Mouse (Mus musculus) urinary bladder, postnatal 36 days (tissue): Measurements from ENCODE around the gene Syvn1.

Source experiments
- DNase-seq, 2 experiments: peaks; one replicate each; pipeline ENCODE4 v3.0.0; 2022; ENCODE audit warnings: low spot score in 2 of 2, mixed read lengths in 1 of 2

Syvn1 gene

DNA sequence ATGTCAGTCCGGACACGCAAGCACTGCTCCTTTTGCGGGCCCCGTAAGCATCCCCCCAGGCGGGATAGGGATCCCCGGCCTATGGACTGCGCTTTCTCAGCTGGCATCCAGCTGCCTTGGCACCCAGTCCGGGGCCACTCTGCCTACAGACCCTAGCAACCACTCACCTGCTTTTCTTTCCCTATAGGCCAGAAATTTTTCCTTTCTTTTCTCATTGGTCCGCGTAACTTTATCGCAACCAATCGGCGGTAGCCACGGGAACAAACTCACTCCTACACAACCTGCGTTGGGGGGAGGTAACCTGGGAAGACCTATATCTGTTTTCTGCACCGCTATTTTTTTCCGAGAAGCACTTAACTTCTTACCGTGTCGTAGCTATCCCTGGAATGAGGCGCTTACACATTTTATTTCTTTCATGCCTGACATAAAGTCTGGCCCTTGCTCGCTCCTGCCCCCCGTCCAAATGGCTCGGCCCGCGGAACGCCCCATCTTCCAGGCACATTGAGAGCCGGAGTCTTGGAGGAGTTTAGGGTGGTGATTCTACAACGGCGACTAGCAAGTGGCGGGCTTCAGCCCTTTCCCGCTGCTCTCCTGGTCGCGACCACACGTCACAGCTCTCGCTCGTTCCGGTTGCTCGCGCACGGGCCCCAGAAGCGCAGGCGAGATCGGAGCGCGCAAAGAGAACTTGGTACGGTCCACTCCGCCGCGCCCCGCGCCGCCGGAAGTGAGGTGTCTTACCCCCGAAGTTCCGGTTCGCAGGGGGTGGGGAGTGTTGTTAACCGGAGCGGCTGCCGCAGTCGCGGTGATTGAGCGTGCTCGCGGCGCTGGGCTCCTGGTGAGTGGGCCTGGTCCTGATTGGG, at the start of gene Syvn1:
TSS of gene Syvn1 (plus strand) at position 283 of the 860 bp plus-strand sequence.
- peak; percentile 89 for DNase-seq

DNA sequence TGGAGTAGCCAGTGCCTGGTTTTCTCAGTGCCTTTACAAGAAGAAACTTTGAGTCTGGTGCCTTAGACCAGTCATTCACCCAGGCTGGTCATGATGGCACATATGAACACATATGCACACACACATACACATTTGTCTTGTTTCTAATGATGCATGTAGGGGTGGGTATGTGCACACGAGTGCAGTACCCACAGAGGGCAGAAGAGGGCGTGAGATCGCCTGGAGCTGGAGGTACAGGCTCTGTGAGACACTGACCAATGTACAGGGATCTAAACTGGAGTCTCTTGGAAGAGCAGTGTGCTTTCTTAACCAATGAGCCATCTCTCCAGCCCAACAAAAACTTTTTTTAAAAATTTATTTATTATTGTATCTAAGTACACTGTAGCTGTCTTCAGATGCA, 48.2 kb upstream of the Syvn1 start:
- no peak for DNase-seq

GRCm38 (mm10) chr19:5999969-6000368, 46.4 kb upstream of the Syvn1 start:
- peak in 1 of 2 experiments; percentile 38 for DNase-seq

DNA sequence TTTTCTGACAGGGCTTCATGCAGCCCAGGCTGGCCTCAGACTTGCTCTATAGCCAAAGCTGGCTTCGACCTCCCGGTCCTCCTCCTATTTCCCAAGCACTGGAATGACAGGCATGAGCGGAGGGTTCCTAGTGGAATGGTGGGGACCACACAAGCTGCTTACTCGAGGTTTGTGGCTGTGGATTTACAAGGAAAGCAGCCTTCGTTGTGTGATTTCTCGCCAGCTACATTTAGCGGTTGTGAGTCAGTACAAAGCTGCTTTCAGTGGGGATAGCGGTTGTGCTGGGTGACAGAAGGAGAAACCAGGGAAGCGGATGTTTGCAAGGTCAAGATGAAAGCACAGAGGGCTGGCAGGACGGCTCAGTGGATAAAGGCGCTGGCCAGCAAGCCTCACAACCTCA, 40.8 kb upstream of the Syvn1 start:
- DNase-seq: no peak

GRCm38 (mm10) chr19:6007013-6007412, 39.4 kb upstream of the Syvn1 start:
- DNase-seq: no peak

DNA sequence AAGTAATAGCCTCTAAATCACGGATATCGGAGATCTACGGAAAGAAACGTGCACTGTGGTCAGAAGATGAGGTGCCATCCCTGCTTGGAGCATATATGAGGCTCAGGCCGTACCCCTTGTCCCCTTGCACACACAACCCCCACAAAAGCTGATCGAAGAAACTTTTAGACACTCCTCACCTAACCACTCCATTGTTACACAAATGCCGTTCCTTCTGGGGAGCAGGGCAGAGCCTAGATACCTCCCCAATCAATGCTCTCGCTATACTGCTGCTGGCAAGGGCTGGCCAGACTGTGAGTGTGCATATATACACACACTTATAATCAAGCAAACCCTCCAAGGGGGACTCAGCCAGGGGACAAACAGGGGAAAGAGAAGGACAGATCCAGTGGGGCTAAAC, 37.2 kb upstream of the Syvn1 start:
- no peak for DNase-seq

- DNase-seq: peak; percentile 76 to 80
Observed at GRCm38 (mm10) chr19:6013691-6014090, 32.7 kb upstream of the Syvn1 start.

GRCm38 (mm10) chr19:6014991-6015510, 31.3 kb upstream of the Syvn1 start:
- DNase-seq: peak; percentile 40 to 51

DNA sequence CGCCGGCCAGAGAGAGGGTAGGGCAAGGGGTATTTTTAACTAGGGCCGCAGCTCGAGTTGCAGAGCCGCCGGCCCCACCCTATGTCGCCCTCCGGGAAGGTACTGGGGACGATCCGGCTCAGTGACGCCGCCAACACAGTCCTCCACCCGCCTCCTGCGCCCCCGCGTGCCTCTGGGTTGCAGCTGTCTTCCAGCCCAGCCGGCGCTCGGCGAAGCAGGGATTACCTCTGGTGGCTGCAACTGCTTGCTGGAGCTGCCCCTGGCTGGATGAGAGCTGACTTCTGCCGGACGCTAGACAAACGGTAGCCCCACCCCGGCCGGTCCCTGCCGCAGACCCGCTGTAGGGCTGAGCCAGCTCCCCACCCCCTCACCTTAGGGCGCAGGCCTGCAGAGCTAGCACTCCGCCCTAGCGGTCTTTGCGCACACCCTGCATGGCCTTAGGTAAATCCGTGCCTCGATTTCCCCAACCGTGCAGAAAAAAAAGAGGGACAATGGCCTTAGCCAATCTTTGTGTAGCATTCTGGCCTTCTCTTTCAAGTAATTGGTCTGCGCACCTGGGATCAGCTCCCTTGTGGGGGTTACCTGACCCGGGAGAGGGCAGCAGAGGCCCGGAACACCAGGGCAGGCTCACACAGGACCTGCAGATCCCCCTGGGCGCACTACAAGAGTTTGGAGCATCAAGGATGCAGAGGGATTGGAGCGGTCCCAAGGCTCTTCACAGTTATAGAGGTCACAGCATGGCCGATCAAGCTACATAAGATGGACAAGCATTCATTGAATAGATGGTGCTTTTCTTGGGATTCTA, 30.7 kb upstream of the Syvn1 start, which contains the start of gene Capn1:
TSS of gene Capn1 (minus strand) at position 387 of the 805 bp plus-strand sequence.
- peak; percentile 67 to 74 for DNase-seq

GRCm38 (mm10) chr19:6016532-6016931, 29.8 kb upstream of the Syvn1 start:
- no peak for DNase-seq

DNA sequence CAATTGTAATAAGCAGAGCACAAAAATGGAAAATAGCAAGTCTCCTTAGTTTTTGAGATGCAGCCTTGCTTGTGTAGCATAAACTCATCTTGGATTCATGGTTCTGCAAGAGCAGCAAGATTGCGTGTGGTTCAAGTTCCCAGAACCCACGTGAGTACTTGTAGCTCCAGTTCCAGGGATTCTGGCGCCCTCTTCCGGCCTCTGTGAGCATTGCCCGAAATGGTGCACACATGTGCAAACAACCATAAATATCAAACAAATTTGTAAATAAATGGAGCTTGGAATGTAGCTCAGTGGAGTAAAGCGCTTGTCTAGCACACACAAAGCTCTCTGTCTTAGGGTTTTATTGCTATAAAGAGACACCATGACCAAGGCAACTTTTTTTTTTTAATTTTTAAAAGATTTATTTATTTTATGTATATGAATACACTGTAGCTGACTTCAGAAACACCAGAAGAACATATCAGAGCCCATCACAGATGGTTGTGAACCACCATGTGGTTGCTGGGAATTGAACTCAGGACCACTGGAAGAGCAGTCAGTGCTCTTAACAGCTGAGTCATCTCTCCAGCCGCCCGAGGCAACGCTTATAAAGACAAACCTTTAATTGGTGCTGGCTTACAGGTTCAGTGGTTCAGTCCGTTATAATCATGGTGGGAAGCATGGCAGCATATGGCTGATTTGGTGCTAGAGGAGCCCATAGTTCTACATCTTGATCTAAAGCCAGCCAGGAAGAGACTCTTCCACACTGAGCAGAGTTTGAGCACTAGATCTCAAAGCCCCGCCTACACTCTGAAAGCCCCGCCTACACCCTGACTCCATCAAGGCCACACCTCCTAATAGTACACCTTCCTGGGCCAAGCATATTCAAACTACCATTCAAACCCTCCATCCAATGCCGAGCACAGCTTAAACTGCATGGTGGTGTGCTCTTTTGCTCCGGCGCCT, 28.0 kb upstream of the Syvn1 start:
- DNase-seq: peak; percentile 78 to 89

- no peak for DNase-seq
Observed at GRCm38 (mm10) chr19:6020276-6020675, 26.1 kb upstream of the Syvn1 start.

DNA sequence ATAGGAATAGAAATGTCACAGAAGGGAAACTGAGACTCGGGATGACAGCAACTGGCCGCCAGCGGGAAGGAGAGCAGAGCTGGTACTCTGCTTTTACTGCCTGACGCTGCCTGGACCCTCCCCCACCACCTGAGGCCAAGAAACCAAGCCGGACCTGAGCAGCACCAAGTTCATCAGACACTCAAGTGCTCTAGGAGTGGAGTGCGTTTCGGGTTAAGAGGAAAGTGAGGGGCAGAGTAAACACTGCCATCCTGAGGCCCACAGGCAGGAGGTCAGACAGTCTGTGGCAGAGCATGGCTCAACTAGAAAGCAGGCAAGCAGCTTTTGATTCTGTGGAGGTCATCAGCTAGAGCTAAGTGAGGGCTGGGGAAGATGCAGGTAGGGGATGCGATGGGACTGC, 23.3 kb upstream of the Syvn1 start:
- DNase-seq: no peak

DNA sequence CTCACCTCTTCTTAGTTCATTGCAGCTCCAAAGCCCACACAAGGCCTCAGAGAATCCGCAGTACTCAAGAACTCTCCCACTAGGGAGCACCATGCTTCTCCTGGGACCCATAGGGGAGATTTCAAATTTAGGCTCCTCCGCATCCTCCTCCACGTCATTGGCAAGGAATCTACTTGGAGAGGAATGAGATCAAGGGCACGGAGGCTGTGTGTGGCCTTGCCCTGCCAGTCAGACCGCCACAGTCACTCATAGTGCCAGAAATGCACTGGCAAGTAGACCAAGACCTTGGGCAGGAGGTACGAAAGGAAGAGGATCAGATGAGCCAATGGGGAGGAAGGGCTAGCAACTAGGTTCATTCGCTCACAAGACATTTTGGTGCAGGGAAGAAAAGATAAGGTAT, 22.4 kb upstream of the Syvn1 start:
- no peak for DNase-seq

- DNase-seq: no peak
Observed at GRCm38 (mm10) chr19:6028991-6029390, 17.4 kb upstream of the Syvn1 start.

DNA sequence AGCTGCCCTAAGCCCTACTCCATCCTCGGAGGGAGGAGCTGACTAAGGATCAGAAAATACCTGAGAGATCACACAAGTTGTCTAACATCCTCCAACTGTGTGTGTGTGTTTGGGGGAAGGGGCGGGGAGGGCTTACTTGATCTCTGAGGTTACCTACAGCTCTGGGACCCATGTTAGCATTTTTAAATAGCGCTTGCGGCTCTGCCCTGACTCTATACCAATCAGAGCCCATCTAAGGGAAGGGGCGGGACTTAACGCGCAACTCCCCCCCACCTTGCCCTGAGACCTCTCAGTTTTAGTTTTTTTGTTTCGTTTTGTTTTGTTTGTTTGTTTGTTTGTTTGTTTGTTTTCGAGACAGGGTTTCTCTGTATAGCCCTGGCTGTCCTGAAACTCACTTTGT, 16.9 kb upstream of the Syvn1 start:
- DNase-seq: no peak

DNA sequence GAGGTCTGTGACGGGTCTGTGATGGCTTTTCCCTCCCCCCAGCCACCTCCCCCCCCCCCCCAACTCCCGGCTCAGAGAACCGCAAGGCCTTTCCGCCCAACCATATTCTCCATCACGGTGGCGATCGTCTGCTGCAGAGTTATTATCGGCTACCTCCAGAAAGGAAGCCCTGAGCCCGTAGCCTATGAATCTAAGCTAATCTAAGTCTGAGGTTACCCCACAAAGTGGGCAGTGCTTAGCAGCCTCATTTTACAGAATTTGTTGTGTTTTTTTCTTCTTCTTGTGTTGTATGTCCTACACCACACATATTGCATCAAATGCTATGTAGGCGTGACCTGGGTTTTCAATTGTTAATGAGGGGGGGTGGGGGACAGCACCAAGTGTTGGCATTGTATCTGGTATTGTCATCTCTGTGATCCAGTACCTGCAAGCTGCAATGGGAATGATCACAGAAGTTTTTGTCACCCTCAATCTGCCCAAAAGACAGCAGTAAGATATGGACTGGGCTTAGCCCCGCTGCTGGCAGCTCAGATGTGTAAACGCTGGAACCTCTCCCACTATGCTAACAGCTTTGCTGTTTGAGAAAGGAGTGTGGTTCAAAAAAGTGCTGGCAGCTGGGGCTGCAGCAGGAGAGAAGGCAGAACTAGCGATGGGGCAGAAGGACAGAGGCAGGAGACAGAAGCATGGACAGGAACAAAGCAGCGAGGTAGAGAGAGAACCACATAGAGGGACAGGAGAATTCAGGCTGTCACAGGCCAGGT, 15.7 kb upstream of the Syvn1 start:
- DNase-seq: no peak

DNA sequence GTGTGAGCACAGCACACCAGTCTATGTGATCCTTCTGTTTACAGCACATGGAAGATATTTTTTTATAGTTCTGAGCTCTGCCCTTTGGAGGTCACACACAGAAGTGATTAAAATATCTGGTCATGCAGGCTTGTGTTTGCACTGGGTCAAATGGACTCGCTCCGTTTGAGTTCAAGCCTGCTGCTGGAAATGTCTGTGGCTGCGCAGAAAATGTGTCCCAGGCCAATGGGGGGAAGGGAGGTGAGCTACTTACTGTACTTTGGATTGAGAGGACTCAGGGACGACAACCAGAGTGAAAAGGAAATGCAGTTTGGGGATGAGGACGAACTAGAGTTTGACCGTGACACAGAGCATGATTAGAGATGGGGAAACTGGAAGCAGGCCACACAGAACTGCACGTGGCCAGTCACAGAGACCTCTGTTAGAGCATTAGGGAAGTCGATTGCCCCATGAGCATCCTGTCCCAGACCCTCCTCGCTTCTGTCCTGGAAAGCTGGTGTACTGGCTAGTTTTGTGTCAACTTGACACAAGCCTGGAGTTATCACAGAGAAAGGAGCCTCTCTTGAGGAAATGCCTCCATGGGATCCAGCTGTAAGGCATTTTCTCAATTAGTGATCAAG, 10.3 kb upstream of the Syvn1 start:
- DNase-seq: no peak

DNA sequence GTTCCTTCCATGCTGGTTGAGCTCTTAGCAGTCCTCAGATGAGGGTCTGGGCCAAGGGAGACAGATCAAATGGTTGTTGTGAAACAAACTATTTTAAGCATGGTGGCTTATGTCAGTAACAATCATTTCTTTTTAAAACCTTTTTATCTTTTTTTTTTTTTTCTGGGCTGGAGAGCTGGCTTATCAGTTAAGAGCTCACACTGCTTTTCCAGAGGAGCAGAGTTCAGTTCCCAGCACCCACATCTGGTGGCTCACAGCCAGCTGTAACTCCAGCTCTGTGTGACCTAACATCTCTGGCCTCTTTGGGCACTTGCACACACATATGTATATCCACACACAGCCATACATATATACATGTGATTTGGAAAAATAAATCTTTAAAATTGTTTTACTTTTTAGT, 8.7 kb upstream of the Syvn1 start:
- no peak for DNase-seq

- DNase-seq: no peak
Observed at GRCm38 (mm10) chr19:6038326-6038725, 8.1 kb upstream of the Syvn1 start.
